Mouse (Mus musculus): ENCODE measurements around the gene Eef2kmt. TPM values are rescaled to one million over a fixed set of nuclear protein-coding genes. Genes with fewer than 3 reads are reported as not detected.

Eef2kmt gene
- polyA plus RNA-seq, 1 experiment from 2014 or later: 6.6 TPM

- Histone ChIP-seq H3K9me3 (ENCODE audit: control insufficient read depth, low read length) (no peaks in the 10 kb centered on the region), H3K4me2 (ENCODE audit: low read depth, low read length) (peak overlapping the region; percentile 75), H3K27me3 (ENCODE audit: control insufficient read depth, insufficient read depth, low read length) (no peaks in the 10 kb centered on the region), H3K4me1 (ENCODE audit: control insufficient read depth, insufficient read depth, low read length) (peaks cover 8% of the 10 kb centered on the region; the same call in 1 of the 2 replicates), H3K9ac (replicated peaks; ENCODE audit: low read depth, low read length) (peak overlapping the region; percentile 37), H3K4me3 (ENCODE audit: low read depth, low read length) (peak overlapping the region; percentile 49), H3K36me3 (ENCODE audit: control insufficient read depth, insufficient read depth, low read length) (no peaks in the 10 kb centered on the region), H3K27ac (ENCODE audit: low read depth, low read length) (no peak overlapping the region)
- ATAC-seq (ENCODE audit: low read depth): 0 out of 2 replicates have a peak, but pooled peaks have one; percentile 6
- WGBS: 2% methylated on average over 27 of the region's 27 CpGs
These were observed 572 bp downstream of the Eef2kmt start for GRCm38 (mm10) chr16:5255081-5255740.

GRCm38 (mm10) chr16:5254346-5255025 lies 1.3 kb downstream of the Eef2kmt start:
- Histone ChIP-seq H3K27ac (ENCODE audit: low read depth, low read length) (no peak overlapping the region), H3K9ac (replicated peaks; ENCODE audit: low read depth, low read length) (no peak overlapping the region), H3K9me3 (ENCODE audit: control insufficient read depth, low read length) (no peaks in the 10 kb centered on the region), H3K4me1 (ENCODE audit: control insufficient read depth, insufficient read depth, low read length) (peaks cover 8% of the 10 kb centered on the region; the same call in 1 of the 2 replicates), H3K27me3 (ENCODE audit: control insufficient read depth, insufficient read depth, low read length) (no peaks in the 10 kb centered on the region), H3K4me2 (ENCODE audit: low read depth, low read length) (peak overlapping the region; percentile 75), H3K4me3 (ENCODE audit: low read depth, low read length) (peak overlapping the region; percentile 49), H3K36me3 (ENCODE audit: control insufficient read depth, insufficient read depth, low read length) (no peaks in the 10 kb centered on the region)
- WGBS: 5% methylated on average over 15 of the region's 15 CpGs
- peak; percentile 28; the same call in 1 of the 2 replicates for ATAC-seq (ENCODE audit: low read depth)

- no peaks in the 10 kb centered on the region for H3K9me3 ChIP-seq (ENCODE audit: control insufficient read depth, low read length)
- 95% methylated on average over 2 of the region's 2 CpGs for WGBS
- H3K9ac ChIP-seq (replicated peaks; ENCODE audit: low read depth, low read length): no peak overlapping the region
- no peak overlapping the region for H3K27ac ChIP-seq (ENCODE audit: low read depth, low read length)
- ATAC-seq (ENCODE audit: low read depth): no peak
- H3K36me3 ChIP-seq (ENCODE audit: control insufficient read depth, insufficient read depth, low read length): peaks cover 3% of the 10 kb centered on the region; the same call in 1 of the 2 replicates
- H3K4me3 ChIP-seq (ENCODE audit: low read depth, low read length): no peak overlapping the region
- peaks cover 8% of the 10 kb centered on the region; the same call in 1 of the 2 replicates for H3K4me1 ChIP-seq (ENCODE audit: control insufficient read depth, insufficient read depth, low read length)
- H3K27me3 ChIP-seq (ENCODE audit: control insufficient read depth, insufficient read depth, low read length): no peaks in the 10 kb centered on the region
- H3K4me2 ChIP-seq (ENCODE audit: low read depth, low read length): no peak overlapping the region
These were observed 3.5 kb downstream of the Eef2kmt start for GRCm38 (mm10) chr16:5252260-5252659.

GRCm38 (mm10) chr16:5250891-5251290 lies 4.9 kb downstream of the Eef2kmt start:
- peaks cover 8% of the 10 kb centered on the region; the same call in 1 of the 2 replicates for H3K4me1 ChIP-seq (ENCODE audit: control insufficient read depth, insufficient read depth, low read length)
- no peak overlapping the region for H3K27ac ChIP-seq (ENCODE audit: low read depth, low read length)
- peaks cover 10% of the 10 kb centered on the region; the same call in 1 of the 2 replicates for H3K36me3 ChIP-seq (ENCODE audit: control insufficient read depth, insufficient read depth, low read length)
- 88% methylated on average over 3 of the region's 3 CpGs for WGBS
- no peaks in the 10 kb centered on the region for H3K9me3 ChIP-seq (ENCODE audit: control insufficient read depth, low read length)
- no peaks in the 10 kb centered on the region for H3K27me3 ChIP-seq (ENCODE audit: control insufficient read depth, insufficient read depth, low read length)
- no peak for ATAC-seq (ENCODE audit: low read depth)
- H3K4me3 ChIP-seq (ENCODE audit: low read depth, low read length): no peak overlapping the region
- H3K4me2 ChIP-seq (ENCODE audit: low read depth, low read length): no peak overlapping the region
- no peak overlapping the region for H3K9ac ChIP-seq (replicated peaks; ENCODE audit: low read depth, low read length)

DNA sequence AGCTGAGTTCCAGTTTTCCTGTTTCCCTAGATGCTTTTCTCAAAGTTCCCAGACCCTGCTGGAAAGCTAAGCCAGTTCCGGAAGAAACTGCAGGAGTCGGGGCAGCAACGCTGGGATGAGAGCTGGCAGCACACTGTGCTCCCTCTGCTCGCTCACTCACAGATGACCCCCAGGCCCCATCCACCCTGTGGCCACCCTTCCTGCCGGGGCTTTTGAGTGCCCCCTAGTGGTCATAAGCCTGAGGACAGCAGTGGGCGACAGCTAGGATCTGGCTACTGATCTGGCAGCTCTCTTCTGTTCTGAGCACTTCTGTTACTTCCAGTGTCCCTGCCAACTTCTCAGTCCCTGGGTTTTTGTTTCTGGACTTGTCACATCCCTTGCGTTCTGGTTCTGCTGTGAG lies 11.4 kb downstream of the Eef2kmt start:
- Histone ChIP-seq H3K4me1 (ENCODE audit: control insufficient read depth, insufficient read depth, low read length) (no peaks in the 10 kb centered on the region), H3K4me2 (ENCODE audit: low read depth, low read length) (no peak overlapping the region), H3K9me3 (ENCODE audit: control insufficient read depth, low read length) (no peaks in the 10 kb centered on the region), H3K36me3 (ENCODE audit: control insufficient read depth, insufficient read depth, low read length) (peaks cover 34% of the 10 kb centered on the region), H3K4me3 (ENCODE audit: low read depth, low read length) (no peak overlapping the region), H3K27me3 (ENCODE audit: control insufficient read depth, insufficient read depth, low read length) (no peaks in the 10 kb centered on the region), H3K9ac (replicated peaks; ENCODE audit: low read depth, low read length) (no peak overlapping the region), H3K27ac (ENCODE audit: low read depth, low read length) (no peak overlapping the region)
- WGBS: 37% methylated on average over 7 of the region's 7 CpGs
- ATAC-seq (ENCODE audit: low read depth): no peak; the same call in 1 of the 2 replicates

GRCm38 (mm10) chr16:5242882-5243281 lies 12.9 kb downstream of the Eef2kmt start:
- no peak overlapping the region for H3K27ac ChIP-seq (ENCODE audit: low read depth, low read length)
- peaks cover 30% of the 10 kb centered on the region for H3K36me3 ChIP-seq (ENCODE audit: control insufficient read depth, insufficient read depth, low read length)
- H3K9ac ChIP-seq (replicated peaks; ENCODE audit: low read depth, low read length): no peak overlapping the region
- WGBS: 83% methylated on average over 6 of the region's 6 CpGs
- H3K4me1 ChIP-seq (ENCODE audit: control insufficient read depth, insufficient read depth, low read length): no peaks in the 10 kb centered on the region
- H3K4me2 ChIP-seq (ENCODE audit: low read depth, low read length): no peak overlapping the region
- no peaks in the 10 kb centered on the region for H3K27me3 ChIP-seq (ENCODE audit: control insufficient read depth, insufficient read depth, low read length)
- H3K4me3 ChIP-seq (ENCODE audit: low read depth, low read length): no peak overlapping the region
- no peaks in the 10 kb centered on the region for H3K9me3 ChIP-seq (ENCODE audit: control insufficient read depth, low read length)
- ATAC-seq (ENCODE audit: low read depth): no peak

- Histone ChIP-seq H3K4me3 (ENCODE audit: low read depth, low read length) (no peak overlapping the region), H3K36me3 (ENCODE audit: control insufficient read depth, insufficient read depth, low read length) (peaks cover 30% of the 10 kb centered on the region), H3K4me1 (ENCODE audit: control insufficient read depth, insufficient read depth, low read length) (no peaks in the 10 kb centered on the region), H3K9me3 (ENCODE audit: control insufficient read depth, low read length) (no peaks in the 10 kb centered on the region), H3K27me3 (ENCODE audit: control insufficient read depth, insufficient read depth, low read length) (no peaks in the 10 kb centered on the region), H3K4me2 (ENCODE audit: low read depth, low read length) (no peak overlapping the region), H3K9ac (replicated peaks; ENCODE audit: low read depth, low read length) (no peak overlapping the region), H3K27ac (ENCODE audit: low read depth, low read length) (no peak overlapping the region)
- WGBS: 97% methylated on average over 4 of the region's 4 CpGs
- ATAC-seq (ENCODE audit: low read depth): no peak
These were observed 13.4 kb downstream of the Eef2kmt start for GRCm38 (mm10) chr16:5242355-5242754.

DNA sequence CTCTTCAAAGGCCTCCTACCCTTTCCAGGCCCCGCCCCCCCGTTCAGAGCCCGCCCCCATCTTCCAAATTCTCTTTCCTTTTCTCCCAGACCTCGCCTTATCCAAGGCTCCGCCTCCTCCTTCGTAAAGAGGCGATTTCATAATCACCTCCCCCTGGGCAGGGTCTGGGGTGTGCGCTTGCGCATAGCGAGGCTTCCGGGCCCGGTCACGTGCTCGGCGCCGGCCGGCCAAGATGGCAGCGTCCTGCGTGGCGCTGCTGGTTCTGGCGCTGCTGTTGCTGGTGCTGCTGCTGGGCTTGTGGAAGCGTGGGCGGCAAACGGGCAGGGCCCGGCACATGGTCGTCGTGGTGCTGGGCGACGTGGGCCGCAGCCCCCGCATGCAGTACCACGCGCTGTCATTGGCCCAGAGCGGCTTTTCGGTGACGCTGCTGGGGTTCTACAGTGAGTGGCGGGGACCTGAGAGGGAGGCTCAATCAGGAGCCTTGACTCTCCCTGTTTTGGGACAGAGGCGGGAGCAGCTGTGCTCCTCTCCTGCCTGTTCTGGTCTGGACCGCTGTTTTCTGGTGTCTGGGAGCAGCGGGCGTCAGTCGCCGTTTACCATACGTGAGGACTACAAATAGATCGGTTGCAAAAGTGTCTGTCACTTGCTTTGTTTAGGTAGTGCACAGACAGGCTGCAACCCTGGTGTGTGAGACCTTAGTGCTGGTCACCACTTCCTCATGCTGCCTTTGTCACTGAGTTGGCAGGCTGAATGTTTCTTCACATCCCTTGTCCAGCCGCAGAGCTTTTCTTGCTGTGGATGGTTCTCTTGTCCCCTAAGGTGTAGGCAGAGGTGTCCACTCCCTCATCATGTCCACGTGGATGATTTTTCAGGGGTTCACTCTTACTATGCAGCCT lies 22.1 kb downstream of the Eef2kmt start, which contains the start of gene Alg1:
Gene Alg1, plus strand, starts transcription at position 204 of the 896 bp plus-strand sequence.
- Histone ChIP-seq H3K4me1 (ENCODE audit: control insufficient read depth, insufficient read depth, low read length) (0 out of 2 replicates have a peak, but pooled peaks cover 3% of the 10 kb centered on the region), H3K9me3 (ENCODE audit: control insufficient read depth, low read length) (no peaks in the 10 kb centered on the region), H3K4me2 (ENCODE audit: low read depth, low read length) (peak within 1 kb of the TSS; percentile 65), H3K9ac (replicated peaks; ENCODE audit: low read depth, low read length) (peak within 1 kb of the TSS; percentile 74), H3K36me3 (ENCODE audit: control insufficient read depth, insufficient read depth, low read length) (0 out of 2 replicates have a peak, but pooled peaks cover 4% of the 10 kb centered on the region), H3K27ac (ENCODE audit: low read depth, low read length) (peak within 1 kb of the TSS; percentile 62), H3K4me3 (ENCODE audit: low read depth, low read length) (peak within 1 kb of the TSS; percentile 83), H3K27me3 (ENCODE audit: control insufficient read depth, insufficient read depth, low read length) (no peaks in the 10 kb centered on the region)
- 2% methylated on average over 47 of the region's 47 CpGs for WGBS
- ATAC-seq (ENCODE audit: low read depth): peak; percentile 94
